Mouse (Mus musculus): ENCODE data around the gene Trim7.
"Not testable (repeated sequence)": the region's sequence is repeated elsewhere in the genome, so short reads cannot be mapped to it uniquely, and the experiment has no call there.

Trim7 gene

GRCm38 (mm10) chr11:48874465-48874864, 48.5 kb downstream of the Trim7 start:
- ATAC-seq (ENCODE audit: insufficient number of reproducible peaks, low FRiP score, low TSS enrichment) = no peak

- not testable (repeated sequence) for ATAC-seq (ENCODE audit: insufficient number of reproducible peaks, low FRiP score, low TSS enrichment)
Measured at GRCm38 (mm10) chr11:48875343-48875837, 49.5 kb downstream of the Trim7 start.

GRCm38 (mm10) chr11:48876680-48877079, 50.7 kb downstream of the Trim7 start:
- no peak for ATAC-seq (ENCODE audit: insufficient number of reproducible peaks, low FRiP score, low TSS enrichment)

- ATAC-seq (ENCODE audit: insufficient number of reproducible peaks, low FRiP score, low TSS enrichment) = no peak
Measured at GRCm38 (mm10) chr11:48898812-48899431, 73.0 kb downstream of the Trim7 start.

GRCm38 (mm10) chr11:48900654-48901566, 75.0 kb downstream of the Trim7 start:
- ATAC-seq (ENCODE audit: insufficient number of reproducible peaks, low FRiP score, low TSS enrichment) = not testable (repeated sequence)

- not testable (repeated sequence) for ATAC-seq (ENCODE audit: insufficient number of reproducible peaks, low FRiP score, low TSS enrichment)
Measured at GRCm38 (mm10) chr11:48901567-48901930, 75.6 kb downstream of the Trim7 start.

Measured in cerebellum, adult (tissue).